Mouse (Mus musculus): ENCODE measurements around the gene Taar7b.

The Taar7b gene

GRCm38 (mm10) chr10:23999639-24000038 is at the start of gene Taar7b:
Taar7b (plus strand) TSS chr10:23999939.
- no peak for DNase-seq

DNA sequence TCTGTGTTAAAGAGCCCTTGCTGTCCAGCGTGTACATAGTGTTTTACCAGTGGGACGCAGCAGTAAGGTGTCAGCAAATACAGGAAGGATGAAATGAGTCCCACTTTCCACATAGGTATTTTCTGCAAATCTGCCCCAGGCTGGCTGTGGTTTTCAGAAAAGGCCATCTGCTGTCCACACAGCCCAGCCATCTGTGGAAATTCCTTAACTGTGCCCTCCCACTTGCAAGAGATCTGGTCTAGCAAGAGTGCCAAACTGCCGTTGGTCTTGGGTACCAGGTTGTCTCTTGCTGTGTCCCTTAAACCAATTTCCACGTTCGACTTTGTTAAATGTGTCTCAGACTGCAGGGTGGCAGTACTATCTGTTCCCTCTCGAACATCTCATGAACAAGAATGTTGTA is 48.0 kb upstream of the Taar7b start:
- no peak for DNase-seq

- DNase-seq, result peak; percentile 21
Observed at GRCm38 (mm10) chr10:23959071-23959470, 40.7 kb upstream of the Taar7b start.

DNA sequence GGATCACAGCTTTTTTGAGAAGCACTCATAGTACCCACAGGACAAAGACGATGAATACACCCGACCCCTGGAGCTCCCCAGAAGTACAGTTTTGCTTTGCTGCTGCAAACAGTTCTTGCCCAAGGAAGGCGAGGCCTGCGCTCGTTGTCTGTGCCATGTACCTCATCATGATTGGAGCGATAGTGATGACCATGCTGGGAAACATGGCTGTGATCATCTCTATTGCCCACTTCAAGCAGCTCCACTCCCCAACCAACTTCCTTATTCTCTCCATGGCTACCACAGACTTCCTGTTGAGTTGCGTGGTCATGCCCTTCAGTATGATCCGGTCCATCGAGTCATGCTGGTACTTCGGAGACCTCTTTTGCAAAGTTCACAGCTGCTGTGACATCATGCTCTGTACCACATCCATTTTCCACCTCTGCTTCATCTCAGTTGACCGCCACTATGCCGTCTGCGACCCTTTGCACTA is 39.3 kb upstream of the Taar7b start, which contains the start of gene Taar4:
Gene Taar4, plus strand, starts transcription at position 51 of the 472 bp plus-strand sequence.
- no peak for DNase-seq

DNA sequence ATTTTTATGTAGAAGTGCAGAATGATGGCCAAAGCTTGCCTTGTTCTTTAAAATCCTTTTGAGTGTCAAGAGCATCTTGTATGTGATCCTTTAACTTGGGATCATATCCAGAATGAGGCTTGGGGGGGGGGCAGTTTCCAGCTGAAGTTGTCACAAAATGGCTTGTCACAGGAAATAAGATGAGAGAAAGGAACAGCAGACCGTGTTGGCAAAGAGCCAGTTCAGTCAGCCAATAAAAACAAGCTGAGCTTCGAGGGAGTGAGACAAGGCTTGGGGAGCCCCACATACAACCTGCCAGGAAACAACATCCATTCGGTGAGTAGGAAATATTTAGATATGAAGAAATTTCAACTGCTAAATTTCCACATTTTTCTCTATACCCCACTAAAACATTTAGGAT is 36.3 kb upstream of the Taar7b start:
- no peak for DNase-seq

- no peak for DNase-seq
Observed at GRCm38 (mm10) chr10:23964921-23965610, 34.7 kb upstream of the Taar7b start.

DNA sequence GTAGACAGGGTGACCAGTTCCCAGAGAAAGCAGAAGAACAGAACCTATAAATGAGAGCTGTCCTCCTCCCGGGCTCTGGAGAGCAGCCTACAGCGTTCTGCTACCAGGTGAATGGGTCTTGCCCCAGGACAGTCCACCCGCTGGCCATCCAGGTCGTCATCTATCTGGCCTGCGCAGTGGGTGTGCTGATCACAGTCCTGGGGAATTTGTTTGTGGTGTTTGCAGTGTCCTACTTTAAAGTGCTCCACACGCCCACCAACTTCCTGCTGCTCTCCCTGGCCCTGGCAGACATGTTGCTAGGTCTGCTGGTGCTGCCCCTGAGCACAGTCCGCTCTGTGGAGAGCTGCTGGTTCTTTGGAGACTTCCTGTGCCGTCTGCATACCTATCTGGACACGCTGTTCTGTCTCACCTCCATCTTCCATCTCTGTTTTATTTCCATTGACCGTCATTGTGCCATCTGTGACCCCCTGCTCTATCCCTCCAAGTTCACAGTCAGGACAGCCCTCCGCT is 29.0 kb upstream of the Taar7b start, which contains the start of gene Taar5:
Gene Taar5, plus strand, starts transcription at position 51 of the 510 bp plus-strand sequence.
- DNase-seq, result no peak

GRCm38 (mm10) chr10:23971256-23971655 is 28.5 kb upstream of the Taar7b start:
- DNase-seq, result no peak

GRCm38 (mm10) chr10:23977958-23978357 is 21.8 kb upstream of the Taar7b start:
- no peak for DNase-seq

DNA sequence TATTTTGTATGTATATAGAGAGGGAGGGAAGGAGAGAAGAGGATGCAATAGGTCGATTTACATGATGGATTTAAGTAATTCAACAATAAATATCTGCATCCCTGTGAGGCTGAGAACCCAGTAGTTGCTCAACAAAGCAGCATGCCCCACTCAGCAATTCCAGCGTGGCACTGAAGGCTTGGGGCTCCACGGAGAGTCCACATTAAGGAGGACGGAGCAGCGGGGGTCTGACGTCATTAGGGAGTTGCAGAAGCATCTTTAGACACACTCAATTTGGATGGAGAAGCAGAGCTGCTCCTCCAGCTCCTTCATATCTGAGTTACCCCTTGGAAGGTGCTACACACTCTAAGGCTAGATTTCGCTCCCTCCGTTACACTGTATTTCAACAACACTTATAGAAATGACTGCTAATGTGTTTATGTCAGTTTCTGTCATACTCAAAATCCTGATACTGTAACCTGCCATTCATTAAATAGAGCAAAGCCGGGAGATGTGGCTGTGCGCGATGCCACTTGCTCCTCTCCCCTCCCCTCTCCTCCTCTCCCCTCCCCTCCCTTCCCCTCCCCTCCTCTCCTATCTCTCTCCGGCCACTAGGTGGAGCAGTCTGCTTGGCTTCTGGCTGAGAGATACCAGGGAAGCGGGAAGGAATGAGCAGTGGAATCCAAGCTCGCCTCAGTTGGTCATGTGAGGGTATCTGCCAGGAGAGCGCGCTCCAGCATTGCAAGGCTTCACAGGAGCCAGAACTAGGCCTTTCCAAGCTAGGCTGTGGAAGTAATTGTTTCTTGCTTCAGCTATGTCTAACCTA is 20.6 kb upstream of the Taar7b start:
- peak; percentile 78 for DNase-seq

- DNase-seq, result no peak
Observed at GRCm38 (mm10) chr10:23985546-23985945, 14.2 kb upstream of the Taar7b start, which contains the start of gene Taar6. Taar6 (minus strand) TSS chr10:23985646.

- DNase-seq, result no peak
Observed at GRCm38 (mm10) chr10:23986419-23986818, 13.3 kb upstream of the Taar7b start.

GRCm38 (mm10) chr10:23993381-23993780 is 6.4 kb upstream of the Taar7b start, which contains the start of gene Taar7a:
Taar7a (minus strand) TSS chr10:23993481.
- no peak for DNase-seq

GRCm38 (mm10) chr10:24006442-24006841 is 6.7 kb downstream of the Taar7b start:
- no peak for DNase-seq

DNA sequence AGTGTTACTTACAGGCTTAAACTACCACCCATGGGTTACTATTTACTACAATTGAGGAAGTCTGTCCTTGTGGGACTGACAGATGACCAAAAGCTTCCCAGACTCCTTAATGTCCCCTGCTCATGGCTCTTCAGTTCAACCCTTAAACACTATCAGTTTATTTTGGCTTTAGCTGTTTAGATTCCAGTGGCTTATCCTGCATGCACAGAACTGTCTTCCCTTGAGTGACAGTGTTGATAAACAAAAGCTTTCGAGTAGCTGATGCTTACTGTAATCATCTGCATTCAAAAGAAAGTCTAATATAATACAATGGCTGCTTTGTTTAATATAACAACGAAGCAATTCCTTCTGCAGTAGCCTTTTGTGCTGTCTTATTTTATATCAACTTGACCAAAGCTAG is 7.3 kb downstream of the Taar7b start:
- no peak for DNase-seq

DNA sequence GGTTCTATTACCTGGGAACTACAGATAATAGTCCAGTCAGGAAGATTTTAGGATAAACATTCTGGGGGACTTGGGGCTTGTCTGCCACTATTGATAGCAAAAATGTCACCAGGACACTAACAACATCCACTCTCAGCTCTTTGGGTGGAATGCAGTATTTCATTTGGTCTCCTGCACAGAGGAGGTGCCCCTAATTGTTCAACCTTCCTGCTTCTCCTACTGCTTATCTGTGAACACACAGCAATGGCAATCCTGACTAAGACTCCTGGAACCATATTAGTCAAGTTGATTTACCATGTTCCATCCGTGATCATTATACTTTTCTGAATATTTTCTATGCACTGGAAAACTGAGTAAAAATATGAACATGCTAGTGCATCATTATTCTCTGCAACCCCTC is 8.4 kb downstream of the Taar7b start:
- DNase-seq, result no peak

DNA sequence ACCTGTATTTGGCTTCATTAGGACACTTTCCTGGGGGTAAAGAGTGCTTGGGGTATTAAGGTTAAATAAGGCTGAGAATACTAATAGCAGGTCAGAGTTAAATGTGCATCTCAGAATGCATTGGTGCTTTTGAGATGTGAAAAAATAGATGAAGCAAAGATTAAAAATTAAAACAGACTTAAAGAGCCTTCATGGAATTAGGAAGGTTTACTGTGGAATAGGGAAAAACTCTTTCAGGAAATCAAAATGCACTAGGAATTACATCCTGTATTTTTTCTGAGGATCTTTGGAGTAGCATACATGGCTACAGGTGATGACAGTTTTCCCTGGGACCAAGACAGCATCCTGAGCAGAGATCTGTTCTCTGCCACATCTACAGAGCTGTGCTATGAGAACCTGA is 27.2 kb downstream of the Taar7b start, which contains the start of gene Taar7d:
Gene Taar7d, plus strand, starts transcription at position 301 of the 400 bp plus-strand sequence.
- DNase-seq, result no peak

DNA sequence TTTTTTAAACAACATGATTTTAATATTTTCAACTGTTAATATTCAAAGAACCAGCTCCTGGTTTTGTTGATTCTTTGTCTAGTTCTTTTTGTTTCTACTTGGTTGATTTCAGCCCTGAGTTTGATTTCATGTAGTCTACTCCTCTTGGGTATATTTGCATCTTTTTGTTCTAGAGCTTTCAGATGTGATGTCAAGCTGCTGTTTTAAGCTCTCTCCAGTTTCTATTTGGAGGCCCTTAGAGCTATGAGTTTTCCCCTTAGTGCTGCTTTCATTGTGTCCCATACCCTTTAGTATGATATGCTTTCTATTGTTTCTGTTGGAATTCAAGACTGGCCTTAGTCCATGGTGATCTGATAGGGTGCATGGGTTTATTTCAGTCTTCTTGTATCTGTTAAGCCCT is 31.6 kb downstream of the Taar7b start:
- DNase-seq, result no peak

- no peak for DNase-seq
Observed at GRCm38 (mm10) chr10:24037314-24037713, 37.6 kb downstream of the Taar7b start, which contains the start of gene Taar7e. Taar7e (plus strand) TSS chr10:24037614.

DNA sequence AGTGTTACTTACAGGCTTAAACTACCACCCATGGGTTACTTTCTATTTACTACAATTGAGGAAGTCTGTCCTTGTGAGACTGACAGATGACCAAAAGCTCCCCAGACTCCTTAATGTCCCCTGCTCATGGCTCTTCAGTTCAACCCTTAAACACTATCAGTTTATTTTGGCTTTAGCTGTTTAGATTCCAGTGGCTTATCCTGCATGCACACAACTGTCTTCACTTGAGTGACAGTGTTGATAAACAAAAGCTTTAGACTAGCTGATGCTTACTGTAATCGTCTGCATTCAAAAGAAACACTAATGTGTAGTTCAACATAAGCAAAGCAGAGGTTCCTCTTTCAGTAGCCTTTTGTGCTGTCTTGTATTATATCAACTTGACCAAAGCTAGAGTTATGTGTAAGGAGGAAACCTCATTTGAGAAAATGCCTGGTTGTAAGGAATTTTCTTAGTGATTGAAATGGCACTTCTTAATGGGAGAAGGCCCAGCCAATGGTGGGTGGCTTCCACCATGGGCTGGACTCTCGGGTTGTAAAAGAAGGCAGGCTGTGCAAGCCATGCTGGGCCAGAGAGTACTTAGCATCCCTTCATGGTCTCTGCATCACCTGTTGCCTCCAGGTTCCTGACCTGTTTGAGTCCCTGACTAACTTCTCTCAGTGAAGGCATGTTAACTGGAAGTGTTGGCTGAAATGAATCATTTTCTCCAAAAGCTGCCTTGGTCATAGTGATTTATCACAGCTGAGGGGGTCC is 40.6 kb downstream of the Taar7b start:
- DNase-seq, result no peak

- no peak for DNase-seq
Observed at GRCm38 (mm10) chr10:24049210-24049609, 49.5 kb downstream of the Taar7b start, which contains the start of gene Taar7f. Taar7f (plus strand) TSS chr10:24049510.

All from lung, postnatal 36 days (tissue).